Mouse (Mus musculus) layer of hippocampus, adult 2 months (tissue): ENCODE results near the gene Pi4ka. TPM values are rescaled to one million over a fixed set of nuclear protein-coding genes. Genes with fewer than 3 reads are reported as not detected.

Experiments used
- DNase-seq, 2 experiments: peaks; one replicate each; pipeline ENCODE4 v3.0.0; 2022; ENCODE audit warnings: low spot score in 2 of 2
- H3K27ac ChIP-seq: fragments of 200-600 bp; 2 replicates; pipeline ENCODE4 v1.8.1; 2022
- H3K4me3 ChIP-seq: fragments of 200-600 bp; 2 replicates; pipeline ENCODE4 v1.8.1; 2022; ENCODE audit warnings: mild to moderate bottlenecking
- CTCF ChIP-seq: fragments of 200-600 bp; conservative IDR thresholded peaks from 2 replicates; pipeline ENCODE4 v1.8.1; 2022; ENCODE audit warnings: antibody characterized with exemption, mild to moderate bottlenecking, moderate library complexity
- total RNA-seq, 2 experiments: library from RNA; stranded (reverse); gene quantifications; 2 replicates each; pipeline ENCODE4 v1.2.3; 2021

Pi4ka gene
- total RNA-seq, 2 experiments from 2014 or later, result 275 to 301 TPM

DNA sequence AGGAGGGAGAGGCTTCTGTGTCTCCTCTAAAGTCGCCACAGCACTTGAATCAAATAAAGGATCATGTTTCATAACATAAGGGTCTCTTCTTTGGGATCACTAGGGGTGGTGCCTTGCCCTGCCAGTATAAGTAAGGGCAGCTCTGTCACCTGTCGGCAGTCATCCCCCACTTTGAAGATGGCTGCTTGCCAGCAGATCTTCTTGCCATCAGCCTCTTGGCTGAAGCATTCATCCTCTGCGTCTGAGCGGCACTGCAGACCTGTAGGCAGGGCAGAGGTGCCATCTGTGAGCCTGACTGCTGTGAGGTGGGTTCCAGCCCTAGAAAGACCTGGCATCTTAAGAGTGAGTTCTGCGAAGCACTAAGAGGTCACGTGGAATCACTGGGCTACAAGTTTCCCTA is 123.0 kb downstream of the Pi4ka start:
- H3K27ac ChIP-seq, result peak overlapping the region; percentile 18; the same call in 1 of the 2 replicates
- no peak for TF ChIP-seq CTCF
- DNase-seq, result no peak
- H3K4me3 ChIP-seq, result no peak overlapping the region

DNA sequence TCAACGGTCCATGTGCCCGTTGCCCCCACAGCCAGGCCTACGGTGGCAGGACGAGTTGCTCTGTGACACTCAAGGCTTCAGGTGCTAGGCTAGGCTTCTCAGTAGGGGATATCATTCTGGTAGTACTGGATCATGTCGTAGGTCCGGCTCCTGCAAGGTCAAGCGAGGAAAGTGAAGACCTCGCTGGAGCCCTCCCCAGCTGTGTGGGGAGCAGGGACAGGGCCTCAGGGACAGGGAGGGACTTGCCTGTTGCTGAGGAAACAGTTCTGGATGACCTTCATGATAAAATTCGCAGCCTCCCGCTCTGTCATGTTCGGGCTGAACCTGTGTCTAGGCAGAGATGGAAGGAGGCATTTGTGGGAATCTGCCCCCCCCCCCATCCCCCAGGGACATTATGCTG is 125.6 kb downstream of the Pi4ka start:
- H3K27ac ChIP-seq, result peak overlapping the region; percentile 53; the same call in 1 of the 2 replicates
- DNase-seq, result no peak
- no peak for TF ChIP-seq CTCF
- no peak overlapping the region for H3K4me3 ChIP-seq

GRCm38 (mm10) chr16:17277342-17278211 is 128.5 kb downstream of the Pi4ka start:
- peak overlapping the region; percentile 94 for H3K27ac ChIP-seq
- H3K4me3 ChIP-seq, result peak overlapping the region; percentile 87
- DNase-seq, result peak; percentile 67 to 74
- TF ChIP-seq CTCF, result no peak; the same call in 1 of the 2 replicates

GRCm38 (mm10) chr16:17276164-17277151 is 129.7 kb downstream of the Pi4ka start:
- peak; percentile 91 for TF ChIP-seq CTCF
- Histone ChIP-seq H3K4me3 (peak overlapping the region; percentile 87), H3K27ac (peak overlapping the region; percentile 94)
- DNase-seq, result peak; percentile 91 to 93

DNA sequence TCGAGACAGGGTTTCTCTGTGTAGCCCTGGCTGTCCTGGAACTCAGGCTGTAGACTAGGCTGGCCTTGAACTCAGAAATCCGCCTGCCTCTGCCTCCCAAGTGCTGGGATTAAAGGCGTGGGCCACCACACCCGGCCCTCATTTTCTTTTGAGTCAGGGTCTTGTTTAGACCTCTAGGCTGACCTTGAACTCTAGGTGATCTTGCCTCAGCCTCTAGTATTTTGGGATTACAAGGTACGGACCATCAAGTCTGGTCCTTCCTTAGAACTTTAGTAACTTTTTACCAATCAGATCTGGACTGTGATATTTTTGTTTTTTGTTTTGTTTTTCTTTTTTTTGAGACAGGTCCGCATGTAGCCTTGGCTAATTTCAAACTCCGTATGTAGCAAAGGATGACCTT is 130.4 kb downstream of the Pi4ka start, which contains the start of gene Tmem191c:
TSS of gene Tmem191c (plus strand) at position 357 of the 400 bp plus-strand sequence.
- peak within 1 kb of the TSS; percentile 94 for H3K27ac ChIP-seq
- peak within 1 kb of the TSS; percentile 87 for H3K4me3 ChIP-seq
- no peak for TF ChIP-seq CTCF
- DNase-seq, result no peak

- Histone ChIP-seq H3K27ac (no peak overlapping the region), H3K4me3 (no peak overlapping the region)
- TF ChIP-seq CTCF, result no peak
- no peak for DNase-seq
These were observed 134.3 kb downstream of the Pi4ka start for GRCm38 (mm10) chr16:17271856-17272255.

GRCm38 (mm10) chr16:17271124-17271523 is 135.0 kb downstream of the Pi4ka start:
- Histone ChIP-seq H3K27ac (no peak overlapping the region), H3K4me3 (no peak overlapping the region)
- DNase-seq, result peak in 1 of 2 experiments; percentile 42
- peak; percentile 75 for TF ChIP-seq CTCF

- no peak for TF ChIP-seq CTCF
- Histone ChIP-seq H3K27ac (no peak overlapping the region), H3K4me3 (no peak overlapping the region)
- no peak for DNase-seq
These were observed 136.2 kb downstream of the Pi4ka start for GRCm38 (mm10) chr16:17269872-17270271.

DNA sequence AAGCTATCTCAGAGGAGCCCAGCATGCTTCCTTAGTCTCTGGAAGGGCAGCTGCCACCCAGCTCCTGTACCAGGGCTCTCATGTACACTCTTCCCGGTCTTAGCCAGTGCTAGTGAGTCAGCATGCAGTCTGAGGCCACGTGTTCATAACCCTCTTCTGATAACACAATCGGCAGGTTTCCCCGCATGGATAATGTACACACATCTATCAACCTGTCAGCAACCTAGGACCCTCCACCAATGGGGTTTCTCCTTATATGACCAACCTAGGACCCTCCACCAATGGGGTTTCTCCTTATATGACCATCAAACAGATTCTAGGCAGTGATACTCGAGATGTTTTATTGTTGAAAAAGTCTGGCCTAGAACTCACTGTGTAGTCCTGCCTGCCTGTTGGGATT is 138.2 kb downstream of the Pi4ka start:
- no peak for DNase-seq
- H3K27ac ChIP-seq, result no peak overlapping the region
- H3K4me3 ChIP-seq, result no peak overlapping the region
- TF ChIP-seq CTCF, result no peak

DNA sequence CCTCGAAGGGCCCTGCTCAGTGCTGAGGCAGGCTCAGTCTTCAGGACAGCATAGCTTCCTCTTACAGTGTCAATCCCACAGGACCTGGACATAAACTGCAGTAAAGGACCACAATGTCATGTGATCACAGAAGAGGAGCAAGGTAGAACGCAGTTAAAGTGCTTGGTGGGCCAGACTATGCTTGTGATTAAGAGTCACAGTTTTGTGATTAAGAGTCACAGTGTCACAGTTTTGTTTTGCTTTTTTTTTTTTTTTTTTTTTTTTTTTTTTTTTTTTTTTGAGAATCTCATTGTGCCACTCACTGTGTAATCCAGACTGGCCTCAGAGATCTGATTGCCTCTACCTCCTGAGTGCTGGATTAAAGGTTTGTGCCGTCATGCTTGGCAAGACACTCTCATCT is 140.0 kb downstream of the Pi4ka start:
- TF ChIP-seq CTCF, result no peak

GRCm38 (mm10) chr16:17261341-17261740 is 144.8 kb downstream of the Pi4ka start:
- no peak for DNase-seq
- TF ChIP-seq CTCF, result no peak
- peak overlapping the region; percentile 37 for H3K27ac ChIP-seq
- H3K4me3 ChIP-seq, result no peak overlapping the region

More for the DNA sequence above, 140.0 kb downstream of the Pi4ka start:
- DNase-seq, result no peak
- H3K27ac ChIP-seq, result no peak overlapping the region
- H3K4me3 ChIP-seq, result no peak overlapping the region

GRCm38 (mm10) chr16:17258917-17259316 is 147.2 kb downstream of the Pi4ka start:
- Histone ChIP-seq H3K4me3 (no peak overlapping the region), H3K27ac (no peak overlapping the region)
- TF ChIP-seq CTCF, result no peak
- no peak for DNase-seq
